Mouse (Mus musculus) bone marrow macrophage, adult 2 months (primary cell): ENCODE measurements around the gene Fads2.

Source experiments
- CTCF ChIP-seq: IDR thresholded peaks from 2 replicates; pipeline ENCODE4 v1.5.1; 2012; ENCODE audit warnings: low read depth, mild to moderate bottlenecking, low read length, moderate library complexity
- POLR2A ChIP-seq: IDR thresholded peaks from 2 replicates; pipeline ENCODE4 v1.6.1; 2012; ENCODE audit warnings: mild to moderate bottlenecking, low read depth, low read length, borderline replicate concordance

DNA sequence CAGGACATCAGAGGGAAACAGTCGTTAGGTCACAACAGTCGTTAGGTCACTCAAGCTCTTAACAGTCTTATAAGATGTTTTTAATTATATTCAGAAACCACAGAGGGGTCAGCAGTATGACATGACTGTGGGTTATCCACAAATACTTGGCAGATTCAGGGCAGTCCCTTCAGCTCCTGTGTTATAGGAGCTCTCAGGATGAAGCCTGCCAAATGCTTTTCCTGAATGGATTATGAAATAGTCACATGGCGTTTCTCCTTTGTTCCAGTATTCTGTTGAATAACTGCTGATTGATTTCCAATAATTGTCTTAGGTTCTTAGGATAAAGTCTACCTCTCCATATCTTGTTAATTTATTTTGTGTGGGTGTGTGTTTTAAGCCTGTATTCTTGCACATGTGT, 47.6 kb upstream of the Fads2 start:
- TF ChIP-seq CTCF: no peak
- TF ChIP-seq POLR2A: no peak
